In genomic region chr1:186677614-186678013, GRCm38 (mm10) we compare ENCODE assay signal across 26 mouse cellular contexts. TPM values are rescaled to one million over a fixed set of nuclear protein-coding genes. Genes with fewer than 3 reads are reported as not detected.
A peak's percentile ranks its signal among the peaks of the same experiment; 100 is the strongest.
DNase-seq lines count a peak whose midpoint lies in the region; ATAC-seq and TF ChIP-seq lines count a peak whose summit lies in the region.
"Had no signal": no experiment of that assay in that cellular context is flagged by ENCODE, and none has a peak within 500 bp of the region (broad histone marks: within the 10 kb centered on the region; RNA-seq: fewer than 3 reads in every experiment).

No protein-coding gene starts in this region.

- WGBS in liver, embryonic 13.5 days (ENCODE audit: insufficient replicate concordance): 62% methylated on average over 12 of the region's 12 CpGs
- 76% methylated on average over 12 of the region's 12 CpGs for WGBS in liver, embryonic 11.5 days
- 84% methylated on average over 12 of the region's 12 CpGs for WGBS in kidney, adult 2 months

- no peak overlapping the region for H3K27ac ChIP-seq in liver, embryonic 13.5 days
- no peak overlapping the region for H3K27ac ChIP-seq in liver, embryonic 11.5 days (ENCODE audit: low read depth, low read length)
- no peak overlapping the region for H3K27ac ChIP-seq in kidney, adult 2 months (ENCODE audit: insufficient read depth, low read depth, low read length)
- H3K27ac ChIP-seq: embryonic facial prominence, embryonic 13.5 days; forebrain, embryonic 12.5 days; forebrain, embryonic 15.5 days; heart, adult 2 months; heart, embryonic 15.5 days; hindbrain, embryonic 14.5 days; hindbrain, postnatal 0 days had no signal

- ATAC-seq in liver, embryonic 13.5 days (ENCODE audit: low read depth): 0 out of 2 replicates have a peak, but pooled peaks have one; percentile 31
- no peak for ATAC-seq in liver, embryonic 11.5 days (replicated peaks; ENCODE audit: low FRiP score)
- ATAC-seq in granulocyte monocyte progenitor cell, adult 5-6 weeks (replicated peaks; ENCODE audit: poor library complexity, severe bottlenecking): peak; percentile 52
- peak; percentile 52 for ATAC-seq in megakaryocyte progenitor cell, adult 5-6 weeks (replicated peaks; ENCODE audit: poor library complexity)
- ATAC-seq: activated CD4-positive, CD25-positive, alpha-beta regulatory T cell, adult 4 months; CD4-positive, CD25-positive, alpha-beta regulatory T cell, adult 4 months; forebrain, embryonic 15.5 days; hindbrain, postnatal 0 days; inflammation-experienced regulatory T-cells, adult 6 months had no signal

- H3K27me3 ChIP-seq in liver, embryonic 13.5 days: no peaks in the 10 kb centered on the region
- H3K27me3 ChIP-seq in liver, embryonic 11.5 days (replicated peaks; ENCODE audit: control insufficient read depth, insufficient read depth, low read length): no peaks in the 10 kb centered on the region
- H3K27me3 ChIP-seq in kidney, adult 2 months (replicated peaks; ENCODE audit: control insufficient read depth, insufficient read depth, low read length): no peaks in the 10 kb centered on the region
- H3K27me3 ChIP-seq: embryonic facial prominence, embryonic 13.5 days; forebrain, embryonic 12.5 days; forebrain, embryonic 15.5 days; heart, embryonic 15.5 days had no signal

- DNase-seq in liver, embryonic 13.5 days: no peak
- DNase-seq in liver, embryonic 11.5 days (ENCODE audit: low spot score): no peak
- DNase-seq in kidney, adult 2 months: no peak
- DNase-seq in c-Kit-positive CD71-positive TER-119-positive erythroid progenitor cells, embryonic 14.5 days (ENCODE audit: low spot score): no peak
- DNase-seq: adrenal gland, adult 8-10 months; adrenal gland, postnatal 25 days; cerebellum, adult 18-20 months; cerebellum, adult 9-10 months; cerebellum, postnatal 14 days; gastrocnemius, postnatal 25 days; heart, adult 2 months; heart, postnatal 10 days; heart, postnatal 36 days had no signal

- H3K4me3 ChIP-seq in liver, embryonic 13.5 days (replicated peaks): no peak overlapping the region
- no peak overlapping the region for H3K4me3 ChIP-seq in liver, embryonic 11.5 days (ENCODE audit: low read depth, low read length)
- H3K4me3 ChIP-seq in kidney, adult 2 months (ENCODE audit: insufficient read depth, low read depth, low read length): no peak overlapping the region
- H3K4me3 ChIP-seq: embryonic facial prominence, embryonic 13.5 days; erythroblast, embryonic 14.5 days; forebrain, embryonic 12.5 days; forebrain, embryonic 15.5 days; heart, adult 2 months; heart, embryonic 15.5 days had no signal

- H3K36me3 ChIP-seq in liver, embryonic 13.5 days: no peaks in the 10 kb centered on the region
- H3K36me3 ChIP-seq in liver, embryonic 11.5 days (ENCODE audit: control insufficient read depth, insufficient read depth, low read length): no peaks in the 10 kb centered on the region
- H3K36me3 ChIP-seq in kidney, adult 2 months (ENCODE audit: control insufficient read depth, insufficient read depth, low read length): no peaks in the 10 kb centered on the region
- H3K36me3 ChIP-seq: forebrain, embryonic 12.5 days; forebrain, embryonic 15.5 days; heart, embryonic 15.5 days had no signal

- TF ChIP-seq CTCF in kidney, adult 2 months (conservative IDR thresholded peaks at IDR 0.05; ENCODE audit: insufficient read depth, insufficient read length, low read depth, low read length): no peak

- H3K9ac ChIP-seq in liver, embryonic 13.5 days: no peak overlapping the region
- no peak overlapping the region for H3K9ac ChIP-seq in liver, embryonic 11.5 days (ENCODE audit: low read depth, low read length)
- H3K9ac ChIP-seq: embryonic facial prominence, embryonic 13.5 days; forebrain, embryonic 12.5 days; forebrain, embryonic 15.5 days; heart, embryonic 15.5 days; hindbrain, embryonic 14.5 days had no signal

- no peaks in the 10 kb centered on the region for H3K9me3 ChIP-seq in liver, embryonic 13.5 days (replicated peaks)
- H3K9me3 ChIP-seq in liver, embryonic 11.5 days (ENCODE audit: control insufficient read depth, low read length): no peaks in the 10 kb centered on the region
- H3K9me3 ChIP-seq: embryonic facial prominence, embryonic 13.5 days; forebrain, embryonic 12.5 days; forebrain, embryonic 15.5 days; heart, embryonic 15.5 days had no signal

- H3K4me1 ChIP-seq in liver, embryonic 13.5 days (replicated peaks): no peaks in the 10 kb centered on the region
- H3K4me1 ChIP-seq in liver, embryonic 11.5 days (replicated peaks; ENCODE audit: control insufficient read depth, insufficient read depth, low read length): no peaks in the 10 kb centered on the region
- H3K4me1 ChIP-seq in kidney, adult 2 months (ENCODE audit: control insufficient read depth, insufficient read depth, low read length): no peaks in the 10 kb centered on the region
- H3K4me1 ChIP-seq: forebrain, embryonic 15.5 days had no signal

- no peak overlapping the region for H3K4me2 ChIP-seq in liver, embryonic 13.5 days
- no peak overlapping the region for H3K4me2 ChIP-seq in liver, embryonic 11.5 days
- H3K4me2 ChIP-seq: embryonic facial prominence, embryonic 13.5 days; forebrain, embryonic 12.5 days; forebrain, embryonic 15.5 days; heart, embryonic 11.5 days; heart, embryonic 15.5 days; hindbrain, embryonic 14.5 days had no signal

- TF ChIP-seq POLR2A in kidney, adult 2 months (IDR thresholded peaks at IDR 0.05; ENCODE audit: low read depth, low read length): no peak

RNA-seq across cellular contexts. Expression of gene Tgfb2, which starts 28.2 kb away (rescaled TPM):
- 2.1 and 2.5 TPM in 2 replicates for polyA plus RNA-seq in liver, embryonic 13.5 days (2015; fragmentation: Nextera tagmentation; extraction: Ambion mirVana)
- 18.9 and 19.6 TPM in 2 replicates for polyA plus RNA-seq in liver, embryonic 11.5 days (2014; fragmentation: Nextera tagmentation; extraction: Ambion mirVana)
- total RNA-seq in granulocyte monocyte progenitor cell, adult 5-6 weeks (2014; fragmentation: Nextera tagmentation): 5.1 TPM in 1 of 2 replicates, not detected in the other
- not detected in 2 replicates for total RNA-seq in granulocyte monocyte progenitor cell, adult 5-6 weeks (2017)
- 0.05 and 0.12 TPM in 2 replicates for total RNA-seq in megakaryocyte progenitor cell, adult 5-6 weeks (2015)
- total RNA-seq in megakaryocyte progenitor cell, adult 5-6 weeks (2017): 0.44 TPM in 1 of 2 replicates, not detected in the other
- polyA plus RNA-seq in kidney, adult 2 months (2012; rRNA removed): 1.5 TPM in 2 replicates
- polyA plus RNA-seq: erythroblast, embryonic 14.5 days had no signal
